Mouse (Mus musculus) neutrophil, adult 65 days (primary cell): ENCODE results near the gene Spaca4. TPM values are rescaled to one million over a fixed set of nuclear protein-coding genes. Genes with fewer than 3 reads are reported as not detected.

Experiments used
- total RNA-seq: library from RNA; stranded (reverse); gene quantifications from 2 replicates; pipeline ENCODE4 v1.2.4, GENCODE M21; 2023

Gene Spaca4
- not detected in 2 replicates for total RNA-seq

GRCm38 (mm10) chr7:45725713-45726112 is at the start of gene Spaca4:
TSS of gene Spaca4 (minus strand) at chr7:45725813.

GRCm38 (mm10) chr7:45720413-45721233 is 5.0 kb downstream of the Spaca4 start, which contains the start of gene Fam83e:
TSS of gene Fam83e (plus strand) at chr7:45721212.

GRCm38 (mm10) chr7:45717918-45718297 is 7.7 kb downstream of the Spaca4 start, which contains the start of gene Sphk2:
TSS of gene Sphk2 (minus strand) at chr7:45718002.

GRCm38 (mm10) chr7:45715090-45715708 is 10.4 kb downstream of the Spaca4 start, which contains the start of gene Rpl18:
TSS of gene Rpl18 (plus strand) at chr7:45715457.

GRCm38 (mm10) chr7:45704730-45705442 is 20.7 kb downstream of the Spaca4 start, which contains the start of gene Dbp:
TSS of gene Dbp (plus strand) at chr7:45705088.

GRCm38 (mm10) chr7:45699523-45700141 is 26.0 kb downstream of the Spaca4 start, which contains the start of gene Car11:
TSS of gene Car11 (plus strand) at chr7:45699843.

DNA sequence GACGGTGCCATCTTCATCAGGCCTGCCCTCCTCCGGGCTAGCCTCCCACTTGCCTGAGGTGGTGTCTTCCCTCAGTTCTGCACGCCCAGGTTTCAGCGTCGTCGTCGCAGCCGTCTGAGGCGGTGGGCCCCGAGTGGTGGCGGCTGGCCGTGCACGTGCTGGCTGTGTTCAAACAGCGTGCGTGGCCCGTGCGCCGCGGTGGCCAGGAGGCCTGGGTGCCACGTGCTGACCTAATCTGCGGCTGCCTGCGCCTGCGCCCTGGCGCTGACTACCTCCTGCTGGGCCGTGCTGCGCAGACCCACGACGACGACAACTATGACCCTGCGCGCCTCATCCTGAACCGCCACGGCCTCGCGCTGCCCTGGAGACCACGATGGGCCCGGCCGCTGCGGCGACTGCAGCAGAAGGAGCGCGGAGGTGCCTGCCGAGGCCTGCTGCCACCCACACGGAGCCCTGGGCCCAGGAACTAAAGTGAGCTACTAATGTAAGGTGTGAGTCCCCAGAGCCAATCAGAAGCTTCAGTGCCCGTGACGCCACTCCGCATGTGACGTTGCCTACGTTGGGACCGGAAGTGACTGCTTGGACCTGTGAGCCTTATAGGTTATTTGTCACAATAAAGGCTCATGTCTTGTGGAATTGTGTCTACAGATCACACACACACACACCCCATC is 31.6 kb downstream of the Spaca4 start, which contains the start of gene Sec1:
Sec1 (minus strand) TSS at position 482 of the 671 bp plus-strand sequence.

DNA sequence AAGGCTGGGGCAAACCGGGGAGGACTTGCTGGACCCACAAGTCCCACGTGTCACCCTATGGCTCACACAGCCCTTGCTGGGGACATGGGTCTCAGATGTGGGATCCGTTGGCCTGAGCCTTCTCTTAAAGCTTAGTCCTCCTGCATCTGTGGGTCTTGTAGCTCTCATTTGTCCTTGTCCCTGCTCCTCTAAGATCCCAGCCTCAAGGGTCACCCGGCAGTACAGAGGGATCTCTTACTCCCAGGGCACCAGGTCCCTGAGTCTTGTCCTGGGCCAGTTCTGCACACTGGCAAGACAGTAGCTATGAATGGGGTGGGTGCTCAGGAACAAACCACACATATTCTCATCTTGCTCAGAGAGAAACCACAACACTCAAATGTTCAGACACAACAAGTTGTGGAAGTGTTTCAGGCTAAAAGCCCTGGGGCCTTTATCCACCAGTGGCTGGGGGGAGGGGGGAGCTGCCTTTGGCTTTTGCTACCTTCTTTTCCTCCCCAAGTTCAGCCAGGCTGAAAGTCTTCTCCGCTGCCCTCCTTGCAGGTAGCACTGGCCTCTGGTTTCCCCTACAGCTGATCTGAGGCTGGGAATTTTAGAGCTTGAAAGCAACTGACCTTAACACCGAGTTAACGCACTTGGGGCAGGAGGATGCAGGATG is 42.1 kb downstream of the Spaca4 start, which contains the start of gene Ntn5:
Ntn5 (plus strand) TSS at position 627 of the 655 bp plus-strand sequence.

Other genes starting within 250 kb of the Spaca4 start
- gene Tulp2, start 243.9 kb downstream of the Spaca4 start, total RNA-seq = not detected in 2 replicates
- gene Gm45808, start 239.0 kb downstream of the Spaca4 start, total RNA-seq = 0.98 and 1.7 TPM in 2 replicates
- 3.7 and 5.4 TPM in 2 replicates for gene Dhdh, start 237.0 kb downstream of the Spaca4 start, total RNA-seq
- 90.7 and 109 TPM in 2 replicates for gene Nucb1, start 215.4 kb downstream of the Spaca4 start, total RNA-seq
- 126 and 199 TPM in 2 replicates for gene Ppp1r15a, start 199.5 kb downstream of the Spaca4 start, total RNA-seq
- not detected in 2 replicates for gene Plekha4, start 199.5 kb downstream of the Spaca4 start, total RNA-seq
- gene Hsd17b14, start 170.9 kb downstream of the Spaca4 start, total RNA-seq = 0.95 TPM in 1 of 2 replicates, not detected in the other
- gene Bcat2, start 155.7 kb downstream of the Spaca4 start, total RNA-seq = 24.0 and 34.0 TPM in 2 replicates
- not detected in 2 replicates for gene Fgf21, start 110.3 kb downstream of the Spaca4 start, total RNA-seq
- not detected in 2 replicates for gene Fut1, start 108.5 kb downstream of the Spaca4 start, total RNA-seq
- gene Izumo1, start 104.0 kb downstream of the Spaca4 start, total RNA-seq = not detected in 2 replicates
- 4.3 and 5.0 TPM in 2 replicates for gene Rasip1, start 98.3 kb downstream of the Spaca4 start, total RNA-seq
- gene Mamstr, start 85.8 kb downstream of the Spaca4 start, total RNA-seq = 0.20 TPM in 1 of 2 replicates, not detected in the other
- not detected in 2 replicates for gene Fut2, start 59.4 kb downstream of the Spaca4 start, total RNA-seq
- not detected in 2 replicates for gene Ntn5, start 41.8 kb downstream of the Spaca4 start, total RNA-seq
- gene Sec1, start 31.4 kb downstream of the Spaca4 start, total RNA-seq = not detected in 2 replicates
- gene Car11, start 26.0 kb downstream of the Spaca4 start, total RNA-seq = not detected in 2 replicates
- 5.0 and 6.3 TPM in 2 replicates for gene Dbp, start 20.7 kb downstream of the Spaca4 start, total RNA-seq
- 572 and 599 TPM in 2 replicates for gene Rpl18, start 10.4 kb downstream of the Spaca4 start, total RNA-seq
- gene Sphk2, start 7.8 kb downstream of the Spaca4 start, total RNA-seq = 62.3 and 77.9 TPM in 2 replicates
- gene Fam83e, start 4.6 kb downstream of the Spaca4 start, total RNA-seq = 0.16 and 0.20 TPM in 2 replicates
- not detected in 2 replicates for gene Lmtk3, start 57.9 kb upstream of the Spaca4 start, total RNA-seq
- gene Sult2b1, start 58.9 kb upstream of the Spaca4 start, total RNA-seq = not detected in 2 replicates
- 127 and 143 TPM in 2 replicates for gene Cyth2, start 88.8 kb upstream of the Spaca4 start, total RNA-seq
- gene Kcnj14, start 99.0 kb upstream of the Spaca4 start, total RNA-seq = 0.27 and 0.57 TPM in 2 replicates
- gene Grwd1, start 105.1 kb upstream of the Spaca4 start, total RNA-seq = 6.0 and 6.6 TPM in 2 replicates
- gene Kdelr1, start 147.0 kb upstream of the Spaca4 start, total RNA-seq = 58.9 and 60.5 TPM in 2 replicates
- 0.16 and 0.25 TPM in 2 replicates for gene Grin2d, start 152.6 kb upstream of the Spaca4 start, total RNA-seq
- 0.95 TPM in 1 of 2 replicates, not detected in the other for gene Syngr4, start 170.9 kb upstream of the Spaca4 start, total RNA-seq
- 3.5 and 5.3 TPM in 2 replicates for gene Tmem143, start 171.1 kb upstream of the Spaca4 start, total RNA-seq
- 328 and 386 TPM in 2 replicates for gene Emp3, start 195.6 kb upstream of the Spaca4 start, total RNA-seq
- 4.0 and 7.0 TPM in 2 replicates for gene Ccdc114, start 198.3 kb upstream of the Spaca4 start, total RNA-seq